Mouse (Mus musculus): ENCODE data around the gene Gm3286. TPM values are rescaled to one million over a fixed set of nuclear protein-coding genes. Genes with fewer than 3 reads are reported as not detected.
"Not testable (repeated sequence)": the region's sequence is repeated elsewhere in the genome, so short reads cannot be mapped to it uniquely, and the experiment has no call there.

Gm3286 gene
- polyA plus RNA-seq (2011; ENCODE audit: insufficient read depth, insufficient read length, low replicate concordance, missing spikeins), result not detected in 2 replicates

DNA sequence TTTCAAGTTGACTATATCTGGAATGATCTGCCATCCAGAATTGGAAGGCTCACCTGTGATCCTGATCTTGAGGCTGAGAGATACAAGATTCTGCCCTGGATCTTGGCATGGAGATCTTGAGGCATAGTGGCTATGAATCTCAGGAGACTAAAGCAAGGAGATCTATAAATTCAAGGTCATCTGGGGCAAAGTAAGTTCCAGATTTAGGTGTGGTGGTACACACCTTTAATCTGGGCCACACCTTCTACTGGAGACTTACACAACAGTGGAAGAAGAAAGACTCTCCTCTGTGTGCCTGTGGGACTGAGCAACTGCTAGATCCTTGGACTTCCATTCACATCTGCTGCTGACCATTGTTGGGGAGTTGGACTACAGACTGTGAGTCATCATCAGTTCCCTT is at the start of gene Gm3286:
TSS of gene Gm3286 (plus strand) at position 301 of the 400 bp plus-strand sequence.
- H3K4me3 ChIP-seq (replicated peaks; ENCODE audit: control insufficient read depth, low read depth, low read length); H3K4me1 ChIP-seq (ENCODE audit: control insufficient read depth, insufficient read depth, low read length); H3K27ac ChIP-seq (ENCODE audit: control insufficient read depth, insufficient read depth, low read depth, low read length, poor library complexity): not testable (repeated sequence)

Other genes starting within 250 kb of the Gm3286 start
- not detected in 2 replicates for gene Gm10424, start 238.0 kb upstream of the Gm3286 start, polyA plus RNA-seq (2011; ENCODE audit: insufficient read depth, insufficient read length, low replicate concordance, missing spikeins)
- not detected in 2 replicates for gene Gm3259, start 204.8 kb upstream of the Gm3286 start, polyA plus RNA-seq (2011; ENCODE audit: insufficient read depth, insufficient read length, low replicate concordance, missing spikeins)
- not detected in 2 replicates for gene D5Ertd577e, start 54.0 kb upstream of the Gm3286 start, polyA plus RNA-seq (2011; ENCODE audit: insufficient read depth, insufficient read length, low replicate concordance, missing spikeins)
- not detected in 2 replicates for gene Gm7971, start 84.1 kb downstream of the Gm3286 start, polyA plus RNA-seq (2011; ENCODE audit: insufficient read depth, insufficient read length, low replicate concordance, missing spikeins)
- not detected in 2 replicates for gene Gm7978, start 225.4 kb downstream of the Gm3286 start, polyA plus RNA-seq (2011; ENCODE audit: insufficient read depth, insufficient read length, low replicate concordance, missing spikeins)
- not detected in 2 replicates for gene Gm7982, start 231.3 kb downstream of the Gm3286 start, polyA plus RNA-seq (2011; ENCODE audit: insufficient read depth, insufficient read length, low replicate concordance, missing spikeins)